Mouse (Mus musculus) cerebellum, postnatal 4 days (tissue): ENCODE data around the gene Sgta.
"Not testable (repeated sequence)": the region's sequence is repeated elsewhere in the genome, so short reads cannot be mapped to it uniquely, and the experiment has no call there.

Experiments used
- DNase-seq, 2 experiments: peaks; one replicate each; pipeline ENCODE4 v3.0.0; 2022; ENCODE audit warnings: low spot score in 2 of 2, mixed read lengths in 1 of 2

Gene Sgta

DNA sequence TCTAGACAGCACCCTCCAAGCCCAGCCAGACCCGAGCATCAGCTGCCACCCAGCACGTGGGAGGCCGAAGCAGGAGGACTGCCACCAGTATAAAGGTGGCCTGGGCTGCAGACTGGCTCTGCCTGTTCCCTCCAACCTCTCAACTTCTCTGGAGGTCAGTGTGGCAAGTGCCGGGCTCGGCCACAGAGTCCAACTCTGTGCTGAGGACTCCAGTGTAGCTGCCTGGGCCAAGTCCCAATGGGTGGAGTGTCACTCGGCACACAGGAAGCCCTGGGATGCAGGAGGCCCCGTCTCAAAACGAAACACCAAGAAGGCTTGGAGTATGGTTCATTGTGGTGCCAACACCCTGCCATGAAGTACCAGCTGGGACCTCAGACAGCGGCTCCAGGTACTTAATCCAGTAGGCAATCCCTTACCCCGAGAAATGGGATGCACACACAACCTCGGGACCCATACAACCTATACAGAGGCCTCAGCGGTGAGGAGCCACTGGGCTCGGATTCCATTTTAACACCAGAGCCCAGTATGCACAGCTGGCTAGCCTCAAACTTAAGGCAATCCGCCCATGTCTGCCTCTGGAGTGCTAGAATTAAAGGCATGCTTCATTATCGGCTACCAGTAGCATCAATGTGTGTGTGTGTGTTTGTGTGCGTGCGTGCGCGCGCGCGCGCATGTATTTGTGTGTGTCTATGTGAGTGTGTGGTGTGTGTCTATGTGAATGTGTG, 2.4 kb downstream of the Sgta start:
- no peak for DNase-seq

DNA sequence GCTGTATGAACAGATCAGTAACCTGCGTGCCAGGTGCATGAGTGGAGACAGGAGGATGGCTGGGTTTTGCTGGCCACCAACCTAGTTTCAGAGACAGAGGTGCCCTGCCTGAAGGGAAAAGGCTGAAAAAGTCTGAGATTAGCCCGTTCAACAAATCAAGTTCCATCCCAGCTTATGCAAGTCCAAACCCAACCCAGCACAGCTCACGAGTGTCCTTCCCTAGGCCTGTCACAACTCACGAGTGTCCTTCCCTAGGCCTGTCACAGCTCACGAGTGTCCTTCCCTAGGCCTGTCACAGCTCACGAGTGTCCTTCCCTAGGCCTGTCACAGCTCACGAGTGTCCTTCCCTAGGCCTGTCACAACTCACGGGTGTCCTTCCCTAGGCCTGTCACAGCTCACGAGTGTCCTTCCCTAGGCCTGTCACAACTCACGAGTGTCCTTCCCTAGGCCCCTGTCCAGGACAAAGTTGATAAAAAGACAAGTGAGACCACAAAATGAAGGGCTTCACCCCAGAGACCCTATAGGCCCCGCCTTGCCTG, 4.1 kb downstream of the Sgta start:
- DNase-seq: not testable (repeated sequence)

DNA sequence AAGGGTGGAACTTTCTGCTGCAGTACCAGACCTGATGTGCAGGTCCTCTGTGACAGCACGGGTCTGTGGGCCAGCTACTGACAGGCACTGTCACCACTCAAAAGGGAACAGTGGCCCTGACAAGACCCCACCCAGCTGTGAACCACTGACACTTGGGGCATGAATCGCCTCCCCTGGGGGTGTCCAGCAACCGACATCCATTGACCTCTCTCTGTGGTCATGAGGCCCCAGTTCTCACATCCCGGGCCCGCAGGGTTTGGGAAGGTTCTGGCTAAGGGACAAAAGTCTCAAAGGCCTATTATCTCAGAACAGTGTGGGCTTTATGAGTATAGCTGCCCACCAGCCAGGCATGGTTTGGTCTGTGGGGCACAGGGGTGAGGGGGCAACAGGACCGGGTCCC, 4.8 kb downstream of the Sgta start:
- DNase-seq: no peak

DNA sequence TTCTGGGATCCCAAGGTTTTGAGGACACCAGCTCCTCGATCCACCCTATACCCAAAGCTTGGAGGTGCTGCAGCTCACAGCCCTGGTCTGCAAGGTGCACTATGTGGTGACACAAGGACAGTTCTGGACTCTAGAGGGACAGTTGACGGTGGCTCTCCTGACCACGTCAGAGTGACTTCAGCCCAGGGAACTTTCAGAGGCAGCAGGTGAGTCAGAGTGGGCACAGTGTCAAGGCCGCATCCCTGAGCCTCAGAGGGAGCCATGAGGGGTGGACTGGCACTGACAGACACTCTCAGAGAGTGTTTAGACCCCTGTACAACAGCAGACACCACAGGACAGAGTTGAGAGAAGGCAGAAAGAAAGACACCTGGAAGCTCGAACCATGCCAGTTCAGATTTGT, 7.4 kb downstream of the Sgta start:
- DNase-seq: no peak

DNA sequence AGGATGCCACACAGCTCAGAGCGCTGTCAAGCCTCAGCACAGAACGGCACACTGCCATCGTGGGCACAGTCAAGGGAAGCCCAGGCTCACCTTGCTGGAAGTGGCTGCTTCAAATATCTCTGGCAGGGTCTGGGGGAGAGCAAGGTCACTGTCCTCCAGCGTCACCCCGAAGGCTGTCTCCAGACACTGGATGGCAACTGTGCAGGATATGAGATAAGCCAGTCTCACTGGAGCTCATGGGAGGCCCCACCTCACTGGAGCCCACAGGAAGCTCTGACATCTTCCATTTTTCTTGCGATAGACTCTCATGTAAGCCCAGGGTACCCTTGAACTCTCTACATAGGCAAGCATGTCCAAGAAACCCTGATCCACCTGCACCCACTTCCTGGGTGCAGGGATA, 8.8 kb downstream of the Sgta start:
- DNase-seq: no peak

DNA sequence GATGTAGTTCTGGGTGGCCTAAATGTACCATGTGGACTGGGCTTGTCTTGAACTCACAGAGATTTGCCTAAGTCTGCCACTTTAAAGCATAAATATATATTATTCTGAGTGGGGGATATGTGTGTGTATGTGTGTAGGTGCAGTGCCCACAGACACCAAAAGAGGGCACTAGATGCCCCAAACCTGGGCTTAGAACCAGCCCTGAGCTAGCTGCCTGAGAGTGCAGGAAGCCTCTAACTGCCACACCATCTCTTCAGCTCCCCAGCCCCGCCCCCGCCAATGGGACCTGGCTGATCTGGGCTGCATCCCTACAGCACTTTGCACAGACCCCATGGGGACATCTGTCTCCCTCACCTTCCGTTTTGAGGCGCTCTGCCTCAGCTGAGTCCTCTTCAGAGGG, 9.3 kb downstream of the Sgta start:
- DNase-seq: no peak

DNA sequence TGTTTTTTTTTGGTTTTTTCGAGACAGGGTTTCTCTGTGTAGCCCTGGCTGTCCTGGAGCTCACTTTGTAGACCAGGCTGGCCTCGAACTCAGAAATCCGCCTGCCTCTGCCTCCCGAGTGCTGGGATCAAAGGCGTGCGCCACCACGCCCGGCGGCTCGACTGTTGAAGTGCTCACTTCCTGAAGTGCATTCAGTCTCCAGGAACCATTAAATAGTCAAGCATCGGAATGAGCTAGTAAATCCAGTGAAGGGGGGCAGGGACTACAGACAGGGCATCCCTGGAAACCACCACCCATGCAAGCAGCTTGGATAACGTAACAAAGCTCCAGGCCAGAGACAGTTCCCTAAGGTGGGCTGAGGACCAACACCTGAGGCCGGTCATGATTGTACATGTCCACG, 14.7 kb downstream of the Sgta start:
- not testable (repeated sequence) for DNase-seq

DNA sequence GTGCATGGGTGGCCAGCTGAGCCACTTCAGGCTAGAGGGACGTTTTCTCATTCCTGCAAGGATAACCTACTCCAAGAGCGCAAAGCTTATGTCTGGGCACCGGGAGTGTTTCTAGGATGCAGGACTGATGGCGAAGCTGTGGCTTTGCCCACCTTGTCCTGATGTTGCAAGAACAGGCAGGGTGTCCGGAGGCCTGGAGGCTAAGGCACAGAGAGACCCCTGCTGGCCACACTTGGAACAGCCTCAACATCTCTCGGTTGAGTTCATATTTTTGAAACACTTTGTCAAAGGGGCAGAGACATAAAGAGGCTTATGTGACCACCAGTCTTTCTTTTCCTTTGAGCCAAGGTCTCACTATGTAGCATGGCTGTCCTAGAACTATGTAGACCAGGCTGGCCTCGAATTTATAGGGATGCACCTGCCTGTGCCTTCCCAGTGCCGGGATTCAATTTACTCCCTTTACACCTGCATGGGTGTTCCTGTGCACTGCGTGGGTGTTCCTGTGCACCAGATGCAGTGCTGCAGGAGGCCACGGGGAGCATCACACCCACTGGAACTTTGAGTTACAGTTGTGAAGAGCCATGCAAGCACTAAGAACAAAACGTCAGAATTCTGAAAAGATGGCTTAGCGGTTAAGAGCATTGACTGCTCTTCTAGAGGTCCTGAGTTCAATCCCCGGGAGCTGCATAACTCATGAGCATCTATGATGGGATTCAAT, 18.4 kb downstream of the Sgta start:
- peak; percentile 56 to 79 for DNase-seq

DNA sequence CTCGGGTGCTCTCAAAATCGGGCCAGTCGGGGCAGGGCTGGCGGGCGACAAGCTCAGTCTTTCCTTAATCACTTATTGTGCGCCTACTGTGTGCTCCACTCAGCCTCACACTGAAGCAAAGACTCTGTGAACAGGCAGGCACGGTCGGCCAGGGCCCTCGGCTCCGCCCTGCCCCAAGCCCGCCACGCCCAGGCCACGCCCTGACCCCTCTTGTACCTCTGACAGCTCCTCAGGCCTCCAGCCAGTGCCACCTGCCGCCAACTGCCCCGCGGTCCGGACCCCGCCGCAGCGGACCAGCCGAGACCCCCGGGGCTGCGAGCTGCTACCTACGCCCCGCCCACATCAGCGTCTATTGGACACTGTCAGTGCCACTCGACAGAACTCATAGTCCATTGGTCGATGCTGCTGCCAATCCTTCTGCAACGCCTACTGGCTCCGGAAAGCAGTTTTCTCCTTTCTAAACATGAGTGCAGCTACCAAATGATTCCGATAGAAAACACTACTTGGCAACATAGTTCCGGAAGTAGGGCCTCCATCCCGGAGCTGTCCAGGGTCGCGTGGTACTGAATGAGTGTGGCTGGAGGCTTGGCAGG, 22.9 kb downstream of the Sgta start, which contains the start of gene Slc39a3:
Slc39a3 (minus strand) TSS at position 439 of the 593 bp plus-strand sequence.
- peak; percentile 99 to 100 for DNase-seq

DNA sequence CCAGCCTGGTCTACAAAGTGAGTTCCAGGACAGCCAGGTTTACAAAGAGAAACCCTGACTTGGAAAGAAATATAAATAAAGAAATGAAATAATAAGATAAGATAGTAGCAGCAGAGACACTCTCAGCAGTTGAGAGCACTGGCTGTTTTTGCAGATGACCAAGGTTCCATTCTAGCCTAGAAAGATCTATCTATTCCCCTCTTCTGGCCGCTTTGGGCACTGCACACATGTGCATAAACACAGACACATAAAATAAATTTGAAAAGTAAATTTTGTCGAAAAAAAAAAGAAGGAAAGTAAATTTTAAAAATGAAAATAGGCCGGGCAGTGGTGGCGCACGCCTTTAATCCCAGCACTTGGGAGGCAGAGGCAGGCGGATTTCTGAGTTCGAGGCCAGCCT, 23.7 kb downstream of the Sgta start:
- no peak for DNase-seq

DNA sequence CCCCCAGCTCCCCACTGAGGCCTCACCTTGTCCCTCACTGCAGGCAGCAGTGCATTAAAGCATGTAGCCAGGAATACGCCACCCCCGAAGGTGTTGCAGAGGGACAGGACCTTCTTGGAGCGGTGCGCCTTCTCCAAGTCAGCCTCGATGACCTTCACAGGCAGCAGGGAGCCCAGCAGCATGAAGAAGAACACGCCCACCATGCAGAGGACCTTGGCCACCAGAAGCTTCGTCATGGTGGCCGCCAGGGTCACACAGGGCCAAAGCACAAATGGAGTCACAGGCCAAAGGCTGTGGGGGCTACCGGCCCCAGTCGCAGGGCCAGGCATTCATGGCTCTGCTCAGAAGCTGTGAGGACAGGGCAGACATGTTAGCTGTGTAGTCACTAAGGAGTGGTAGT, 26.4 kb downstream of the Sgta start:
- no peak for DNase-seq

DNA sequence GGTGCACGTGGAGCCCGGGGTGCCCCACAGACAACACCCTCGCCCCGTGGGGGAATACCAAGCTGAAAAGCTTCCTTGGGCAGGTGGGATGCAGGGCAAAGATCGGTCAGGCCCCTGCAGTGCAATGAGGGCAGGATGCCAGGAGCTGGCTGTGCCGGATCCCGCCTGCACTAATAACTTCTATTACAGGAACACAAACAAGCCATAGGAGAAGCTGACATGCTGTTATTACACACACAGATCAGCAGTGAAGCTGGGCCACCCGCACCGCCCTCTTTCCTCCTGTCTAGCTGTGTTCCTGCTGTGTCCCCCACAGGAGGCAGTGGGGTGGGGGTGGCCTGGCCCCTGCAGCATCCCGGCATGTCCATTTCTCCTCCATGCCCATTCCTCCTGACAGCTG, 30.9 kb downstream of the Sgta start:
- no peak for DNase-seq

DNA sequence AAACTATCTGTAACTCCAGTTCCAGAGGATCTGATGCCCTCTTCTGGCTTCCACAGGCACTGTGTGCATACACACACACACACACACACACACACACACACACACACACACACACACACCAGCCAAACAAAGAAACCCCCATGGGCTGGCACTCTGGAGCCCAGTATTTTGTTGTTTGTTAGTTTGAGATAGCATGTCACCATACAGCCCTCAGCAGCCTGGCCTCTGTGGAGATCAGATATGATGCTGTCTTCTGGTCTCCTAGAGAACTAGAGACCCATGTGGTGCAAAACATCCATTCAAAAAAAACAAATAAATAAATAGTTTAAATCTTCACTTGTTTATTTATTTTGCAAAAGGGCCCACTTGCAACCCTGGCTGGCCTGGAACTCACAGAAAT, 31.8 kb downstream of the Sgta start:
- DNase-seq: no peak

DNA sequence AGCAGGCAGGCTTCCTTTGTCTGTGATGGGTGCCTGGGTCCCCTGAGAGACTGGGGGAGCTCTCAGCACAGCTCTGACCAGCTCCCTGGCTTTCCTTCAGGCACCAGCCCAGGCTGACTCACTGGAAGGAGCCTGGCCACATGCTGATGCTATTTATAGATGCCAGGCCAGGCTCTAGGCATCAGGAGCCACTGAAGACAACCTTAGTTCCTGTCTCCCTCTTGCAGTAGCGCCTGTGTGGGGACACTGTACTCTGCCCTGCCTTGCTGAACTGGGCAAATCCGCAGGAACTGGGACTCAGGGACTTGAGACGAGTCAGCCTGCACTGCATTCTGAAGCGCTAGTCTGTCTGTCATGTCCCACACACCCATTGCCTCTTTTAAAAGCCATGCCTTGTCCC, 32.6 kb downstream of the Sgta start:
- DNase-seq: no peak

DNA sequence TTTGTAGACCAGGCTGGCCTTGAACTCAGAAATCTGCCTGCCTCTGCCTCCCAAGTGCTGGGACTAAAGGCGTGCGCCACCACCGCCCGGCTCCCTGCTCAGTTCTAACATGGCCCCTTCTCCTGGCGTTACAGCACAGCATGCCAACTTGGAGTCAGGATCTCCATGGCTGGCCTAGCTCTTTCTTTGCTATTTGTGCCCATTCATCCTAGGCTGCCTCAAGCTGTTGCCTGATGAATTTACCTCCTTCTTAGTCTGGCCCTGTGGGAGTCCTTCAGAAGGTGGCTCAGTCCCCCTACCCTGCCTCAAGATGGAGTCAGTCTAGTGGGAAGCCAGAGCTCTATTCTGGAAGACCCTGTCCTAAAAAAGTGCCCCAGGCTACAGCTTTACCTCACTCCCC, 33.1 kb downstream of the Sgta start:
- DNase-seq: no peak

DNA sequence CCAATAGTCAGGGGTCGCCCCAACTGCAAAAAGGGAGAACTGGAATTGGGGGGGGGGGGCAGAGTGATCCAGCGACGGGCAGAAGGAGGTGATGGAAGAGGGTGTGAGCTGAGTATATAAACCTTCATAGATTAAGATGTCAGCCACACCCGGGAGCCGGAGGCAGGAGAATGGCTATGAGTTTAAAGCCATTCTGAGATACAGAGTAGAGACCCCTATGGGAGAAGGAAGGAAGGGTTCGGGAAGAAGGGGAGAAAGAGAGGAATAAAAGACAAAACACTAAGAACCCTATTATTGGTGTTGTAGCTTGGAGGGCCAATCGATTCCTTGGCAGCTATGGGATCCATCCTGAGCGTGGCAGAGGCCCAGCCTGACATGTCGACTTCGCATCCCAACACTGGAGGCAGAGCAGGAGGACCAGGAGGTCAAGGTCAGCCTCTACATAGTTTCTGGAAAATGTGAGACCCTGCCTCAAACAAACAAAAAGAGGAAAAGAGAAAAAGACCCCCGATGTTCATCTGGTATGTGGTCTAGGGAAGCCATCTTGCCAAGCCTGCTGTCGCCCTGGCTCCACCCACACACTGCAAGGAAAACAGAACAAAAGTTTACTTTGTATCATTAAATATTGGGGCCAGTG, 34.2 kb downstream of the Sgta start, which contains the start of gene Diras1:
Diras1 (minus strand) TSS at position 24 of the 637 bp plus-strand sequence.
- no peak for DNase-seq

DNA sequence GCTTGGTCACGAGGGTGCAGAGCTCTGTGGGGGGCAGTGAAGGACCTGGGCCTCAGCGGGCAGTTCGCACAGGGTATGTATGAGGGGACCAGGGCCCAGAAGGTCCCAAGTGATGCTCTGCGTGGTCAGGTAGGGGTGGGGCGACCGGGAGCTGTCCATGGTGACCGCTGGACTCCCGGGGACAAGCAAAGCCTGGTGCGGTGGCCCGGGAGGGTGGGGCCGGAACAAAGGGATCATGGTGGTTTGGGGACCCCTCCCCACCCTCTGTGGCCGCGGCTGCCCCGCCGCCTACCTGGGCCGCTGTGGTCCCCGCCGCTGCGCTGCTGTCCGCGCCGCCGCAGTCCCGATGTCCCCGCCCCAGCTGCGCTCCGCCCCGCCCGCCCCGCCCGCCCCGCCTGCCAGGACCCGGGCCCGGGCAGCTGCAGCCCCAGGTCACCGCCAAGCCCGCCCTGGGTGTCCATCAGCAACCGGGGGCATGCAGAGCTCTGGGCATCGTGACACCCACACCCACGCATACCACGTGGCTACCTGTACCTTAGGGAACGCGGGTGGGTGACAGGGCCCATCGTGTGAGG, 34.8 kb downstream of the Sgta start:
- DNase-seq: no peak

DNA sequence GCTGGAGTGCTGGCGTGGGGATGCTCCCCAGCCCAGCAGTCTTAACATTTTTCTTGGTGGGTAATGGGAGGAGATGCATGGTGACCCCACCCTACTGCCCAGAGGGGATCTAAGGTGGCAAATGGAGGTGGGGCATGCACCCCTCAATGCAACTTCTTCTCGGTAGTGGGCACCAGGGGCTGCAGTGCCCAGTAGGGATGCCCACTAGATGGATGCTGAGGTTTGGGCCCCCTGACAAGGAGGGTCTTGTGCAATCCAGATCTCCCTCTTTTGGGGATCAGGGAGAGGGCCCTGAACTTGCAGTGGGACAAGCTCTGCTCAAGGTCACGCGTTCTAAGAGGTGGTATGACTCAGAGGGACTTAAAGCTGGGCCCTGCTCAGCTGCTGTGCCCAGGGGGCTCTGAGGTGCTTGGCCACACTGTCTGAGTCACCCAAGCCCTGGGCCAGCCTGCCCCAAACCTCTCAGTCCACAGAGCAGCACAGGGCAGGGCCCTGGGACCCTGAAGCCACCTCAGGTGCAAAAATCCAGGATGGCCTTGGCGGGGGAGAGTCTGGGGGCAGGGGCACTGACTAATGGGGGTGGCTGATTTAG, 35.5 kb downstream of the Sgta start:
- no peak for DNase-seq

DNA sequence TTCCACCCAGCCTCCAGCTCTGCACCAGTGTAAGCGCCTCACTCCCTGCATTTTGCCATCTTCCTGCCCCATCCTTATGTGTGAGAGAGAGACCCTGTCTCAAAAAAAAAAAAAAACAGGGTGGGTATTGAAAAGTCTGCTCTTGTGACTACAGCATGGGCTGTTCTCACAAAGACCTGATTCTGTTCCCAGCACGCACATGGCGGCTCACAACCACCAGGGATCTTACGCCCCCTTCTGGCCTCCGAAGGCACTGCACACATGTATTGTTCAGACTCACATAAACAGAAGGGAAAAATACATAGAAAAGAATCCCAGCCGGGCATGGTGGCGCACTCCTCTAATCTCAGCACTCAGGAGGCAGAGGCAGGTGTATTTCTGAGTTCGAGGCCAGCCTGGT, 37.2 kb downstream of the Sgta start:
- no peak for DNase-seq

DNA sequence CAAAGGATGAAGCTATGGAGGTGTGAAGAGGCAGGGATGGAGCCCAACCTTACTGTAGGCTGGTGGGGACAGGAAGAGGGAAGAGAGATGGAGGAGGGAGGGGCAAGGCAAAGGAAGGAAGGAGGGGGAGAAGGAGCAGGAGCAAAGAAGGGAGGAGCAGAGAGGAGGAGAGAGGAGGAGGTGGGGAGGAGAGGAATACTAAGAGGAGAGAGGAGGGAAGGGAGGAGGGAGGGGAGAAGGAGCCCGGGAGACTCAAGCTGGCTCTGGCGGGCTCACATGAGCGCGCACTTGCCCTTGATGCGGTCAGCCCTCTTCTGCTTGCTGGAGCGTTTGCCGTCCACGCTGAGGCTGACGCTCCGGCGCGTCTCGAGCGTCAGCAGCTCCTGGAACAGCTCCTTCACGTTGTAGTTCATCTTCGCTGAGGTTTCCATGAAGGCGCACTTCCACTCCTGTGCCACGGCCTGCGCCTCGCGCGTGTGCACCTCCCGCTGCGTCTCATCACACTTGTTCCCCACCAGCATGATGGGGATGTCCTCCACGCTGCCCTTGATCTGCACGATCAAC, 38.4 kb downstream of the Sgta start:
- no peak for DNase-seq

DNA sequence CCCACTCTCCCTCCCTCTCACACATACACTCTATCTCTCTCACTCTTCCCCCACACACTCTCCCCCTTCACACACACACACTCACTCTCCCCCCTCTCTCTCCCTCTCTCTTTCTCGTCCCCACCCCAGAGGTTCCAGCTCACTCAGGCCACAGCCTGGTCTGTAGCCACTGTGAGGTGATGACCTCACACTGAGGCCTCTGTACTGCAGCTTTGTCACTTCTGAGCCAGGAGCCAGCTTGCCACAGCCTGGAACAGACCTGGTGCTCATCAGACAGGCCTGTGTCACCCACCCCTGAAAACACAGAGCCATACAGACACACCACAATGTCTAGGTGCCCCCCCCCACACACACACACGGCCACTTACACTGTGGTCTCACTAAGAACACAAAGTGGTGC, 39.8 kb downstream of the Sgta start:
- no peak for DNase-seq
